In the genomic region with DNA sequence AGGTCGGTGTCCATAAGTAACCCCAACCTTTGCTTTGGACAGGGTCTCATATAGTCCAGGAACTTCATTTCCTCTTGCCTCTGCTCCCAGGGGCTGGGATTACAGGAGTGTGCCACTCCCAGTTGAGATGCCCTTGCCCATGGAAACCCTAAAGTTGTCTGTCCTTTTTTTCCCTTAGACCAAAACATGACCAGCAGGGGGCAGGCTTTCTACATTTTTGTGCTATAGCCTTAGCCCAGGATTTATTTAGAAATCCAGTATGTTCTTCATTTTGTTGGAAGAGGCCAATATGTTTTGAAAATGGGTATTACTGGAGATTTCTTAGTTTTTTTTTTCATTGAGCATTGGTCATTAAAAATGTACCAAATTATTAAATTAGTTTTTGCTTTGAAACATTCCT, we compare ENCODE assay signal across 10 mouse cellular contexts. TPM values are rescaled to one million over a fixed set of nuclear protein-coding genes. Genes with fewer than 3 reads are reported as not detected.
DNase-seq lines count a peak whose midpoint lies in the region.
"Had no signal": no experiment of that assay in that cellular context is flagged by ENCODE, and none has a peak within 500 bp of the region (broad histone marks: within the 10 kb centered on the region; RNA-seq: fewer than 3 reads in every experiment).

No protein-coding gene starts in this region.

- no peaks in the 10 kb centered on the region for H3K4me1 ChIP-seq in heart, embryonic 10.5 days
- H3K4me1 ChIP-seq: embryonic facial prominence, embryonic 12.5 days had no signal

- intact Hi-C loops in left cerebral cortex, postnatal 10 days (cut with DNase I) = loop anchor here (2.0 kb wide), 1 partner anchor 383 kb away; a partner anchor contains a TSS

- no peak overlapping the region for H3K27ac ChIP-seq in heart, embryonic 10.5 days
- H3K27ac ChIP-seq: embryonic facial prominence, embryonic 12.5 days had no signal

- 49% methylated on average over 1 of the region's 1 CpGs for WGBS in heart, embryonic 10.5 days

- H3K36me3 ChIP-seq in heart, embryonic 10.5 days = no peaks in the 10 kb centered on the region
- H3K36me3 ChIP-seq: embryonic facial prominence, embryonic 12.5 days had no signal

- no peak overlapping the region for H3K4me3 ChIP-seq in heart, embryonic 10.5 days
- H3K4me3 ChIP-seq: embryonic facial prominence, embryonic 12.5 days had no signal

- H3K9me3 ChIP-seq in heart, embryonic 10.5 days = no peaks in the 10 kb centered on the region
- H3K9me3 ChIP-seq: embryonic facial prominence, embryonic 12.5 days had no signal

- DNase-seq in heart, adult 18-20 months = peak; percentile 47 to 84
- no peak for DNase-seq in heart, embryonic 10.5 days (ENCODE audit: low spot score)
- peak; percentile 5 for DNase-seq in CD4-positive helper T cell, adult 2 months (ENCODE audit: low read depth, low spot score)
- DNase-seq in adrenal gland, postnatal 36 days = peak; percentile 53 to 68
- DNase-seq in gastrocnemius, adult 8-10 months (ENCODE audit: low spot score in 2 of 2) = peak; percentile 34 to 44
- DNase-seq in left cerebral cortex, postnatal 10 days (ENCODE audit: extremely low spot score in 1 of 2, low spot score in 2 of 2) = peak; percentile 52 to 65
- DNase-seq in retina, embryonic 14.5 days (ENCODE audit: low spot score) = peak; percentile 84
- no peak for DNase-seq in spleen, adult 18-20 months

- H3K27me3 ChIP-seq in heart, embryonic 10.5 days (ENCODE audit: insufficient read depth, poor library complexity, severe bottlenecking) = no peaks in the 10 kb centered on the region
- H3K27me3 ChIP-seq: embryonic facial prominence, embryonic 12.5 days had no signal

RNA-seq across cellular contexts. Expression of a gene that starts 58.6 kb away (rescaled TPM):
- not detected for total RNA-seq in heart, adult 18-20 months (2021)
- polyA plus RNA-seq in heart, embryonic 10.5 days (2016; fragmentation: Nextera tagmentation; extraction: Ambion mirVana) = not detected in 2 replicates
- 1 to 10 TPM in 1 of 2 experiments, under 1 TPM in 1; 0.23 to 4.0 TPM for total RNA-seq in adrenal gland, postnatal 36 days (2021)
- total RNA-seq in gastrocnemius, adult 8-10 months (2022) = under 1 TPM in 3 of 4 experiments, not detected in 1; 0.20 to 0.32 (median 0.31) TPM
- total RNA-seq in left cerebral cortex, postnatal 10 days (2021) = under 1 TPM in 1 of 2 experiments, not detected in 1; 0.26 TPM
- polyA plus RNA-seq: embryonic facial prominence, embryonic 12.5 days; lung, embryonic 16.5 days had no signal

Comparison
In these comparisons a context has a peak if more than half of its experiments do, and no peak if none do; other contexts are left out.
1. DNase-seq: peak in heart, adult 18-20 months (2 of 2), CD4-positive helper T cell, adult 2 months (single experiment), adrenal gland, postnatal 36 days (2 of 2), gastrocnemius, adult 8-10 months (2 of 2), left cerebral cortex, postnatal 10 days (2 of 2) and retina, embryonic 14.5 days (single experiment); none in heart, embryonic 10.5 days (single experiment) and spleen, adult 18-20 months (0 of 2).